Mouse (Mus musculus) cortical plate, adult 2 months (tissue): ENCODE results near the gene Pcdh7.

Source experiments
- CTCF ChIP-seq: fragments of 200-500 bp; IDR thresholded peaks from 2 replicates; pipeline ENCODE4 v1.5.1; 2011; ENCODE audit warnings: mild to moderate bottlenecking, control low read depth, low read length; ENCODE audit not compliant: insufficient read depth; ENCODE audit errors: extremely low read depth
- POLR2A ChIP-seq: fragments of 200-500 bp; IDR thresholded peaks from 2 replicates; pipeline ENCODE4 v1.6.1; 2011; ENCODE audit warnings: mild to moderate bottlenecking, low read length, control low read depth; ENCODE audit not compliant: insufficient read depth; ENCODE audit errors: extremely low read depth

DNA sequence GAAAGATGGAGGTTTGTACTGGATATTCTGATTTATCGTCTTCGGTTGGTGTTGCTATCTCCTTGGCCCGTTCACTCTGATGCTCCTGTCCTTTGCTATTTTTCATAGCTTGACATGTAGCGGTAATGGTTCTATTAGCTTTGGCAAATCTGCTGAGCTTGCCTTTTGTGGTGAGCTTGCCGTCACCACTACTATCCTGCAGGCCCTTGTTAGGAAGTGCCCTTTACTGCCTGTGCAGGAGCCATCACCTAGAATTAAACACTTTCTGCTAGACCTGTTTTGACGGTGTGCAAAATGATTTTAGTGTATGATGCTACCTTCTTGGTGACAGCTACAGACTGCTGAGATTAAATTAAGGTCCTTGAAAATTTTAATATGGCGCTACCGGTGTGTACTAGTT, 103.3 kb downstream of the Pcdh7 start:
- TF ChIP-seq CTCF (no peak), POLR2A (no peak)
